Mouse (Mus musculus) liver, adult 2 months (tissue): ENCODE data around the gene 1700037C18Rik.

ENCODE experiments used
- CTCF ChIP-seq: fragments of 200-500 bp; IDR thresholded peaks from 2 replicates; pipeline ENCODE4 v1.5.1; 2011; ENCODE audit warnings: low read depth, low read length, control low read depth
- POLR2A ChIP-seq: fragments of 200-500 bp; IDR thresholded peaks from 2 replicates; pipeline ENCODE4 v1.6.1; 2011; ENCODE audit warnings: low read length, control low read depth; ENCODE audit not compliant: insufficient read depth; ENCODE audit errors: extremely low read depth

- TF ChIP-seq CTCF (no peak), POLR2A (no peak)
Measured at GRCm38 (mm10) chr16:3896046-3896445, 12.4 kb downstream of the 1700037C18Rik start.
